Mouse (Mus musculus) limb, embryonic 10.5 days (tissue): ENCODE results near the gene Ssbp1. TPM values are rescaled to one million over a fixed set of nuclear protein-coding genes. Genes with fewer than 3 reads are reported as not detected.

Experiments
- DNase-seq: peaks from one replicate; pipeline ENCODE4 v3.0.0-alpha.2; 2017; ENCODE audit warnings: low spot score
- H3K27ac ChIP-seq: fragments of 300-500 bp; sonication (generic); 2 replicates; pipeline ENCODE4 v1.5.1; 2016; ENCODE audit warnings: mild to moderate bottlenecking
- H3K27me3 ChIP-seq: fragments of 300-500 bp; sonication (generic); 2 replicates; pipeline ENCODE4 v1.6.1; 2016; ENCODE audit warnings: low read depth, mild to moderate bottlenecking; ENCODE audit not compliant: poor library complexity, severe bottlenecking
- H3K36me3 ChIP-seq: fragments of 300-500 bp; sonication (generic); 2 replicates; pipeline ENCODE4 v1.6.1; 2016; ENCODE audit warnings: mild to moderate bottlenecking, moderate library complexity
- H3K4me1 ChIP-seq: fragments of 300-500 bp; sonication (generic); 2 replicates; pipeline ENCODE4 v1.6.1; 2016
- H3K4me3 ChIP-seq: fragments of 300-500 bp; sonication (generic); 2 replicates; pipeline ENCODE4 v1.5.1; 2016; ENCODE audit warnings: mild to moderate bottlenecking, moderate library complexity
- H3K9me3 ChIP-seq: fragments of 300-500 bp; sonication (generic); replicated peaks from 2 replicates; pipeline ENCODE4 v1.6.1; 2016; ENCODE audit warnings: mild to moderate bottlenecking
- WGBS: fragments of 180-500 bp; shearing (Covaris S2); methylation state at CpG from one replicate; pipeline ENCODE4 v1.1.7; 2016; 5-methylcytosine and 5-hydroxymethylcytosine counted together
- polyA plus RNA-seq: library from polyadenylated mRNA; unstranded; fragments of >200 nt; fragmentation: Nextera tagmentation; extraction: Ambion mirVana; gene quantifications from 2 replicates; pipeline ENCODE4 v1.2.1, GENCODE M21; 2016

The Ssbp1 gene
- polyA plus RNA-seq, 1 experiment from 2014 or later: 212 TPM

GRCm38 (mm10) chr6:40435151-40436046 lies 35.8 kb upstream of the Ssbp1 start:
- WGBS: under 1% methylated on average over 72 of the region's 72 CpGs
- peak; percentile 77 for DNase-seq
- H3K27ac ChIP-seq: peak overlapping the region; percentile 95
- peak overlapping the region; percentile 90 for H3K4me3 ChIP-seq
- H3K36me3 ChIP-seq: no peaks in the 10 kb centered on the region
- peaks cover 18% of the 10 kb centered on the region for H3K4me1 ChIP-seq
- no peaks in the 10 kb centered on the region for H3K9me3 ChIP-seq
- peaks cover 33% of the 10 kb centered on the region for H3K27me3 ChIP-seq

- Histone ChIP-seq H3K9me3 (no peaks in the 10 kb centered on the region), H3K4me1 (peaks cover 18% of the 10 kb centered on the region), H3K27me3 (peaks cover 33% of the 10 kb centered on the region), H3K4me3 (peak within 1 kb of the TSS; percentile 90), H3K36me3 (no peaks in the 10 kb centered on the region), H3K27ac (peak within 1 kb of the TSS; percentile 95)
- WGBS: under 1% methylated on average over 38 of the region's 38 CpGs
- DNase-seq: peak; percentile 88
Observed at GRCm38 (mm10) chr6:40436047-40436483, 35.1 kb upstream of the Ssbp1 start, which contains the start of gene E330009J07Rik. Gene E330009J07Rik (minus strand): TSS chr6:40436135.

- no peaks in the 10 kb centered on the region for H3K36me3 ChIP-seq
- DNase-seq: no peak
- peaks cover 30% of the 10 kb centered on the region for H3K4me1 ChIP-seq
- H3K27ac ChIP-seq: no peak within 1 kb of the TSS
- WGBS: 76% methylated on average over 5 of the region's 5 CpGs
- H3K4me3 ChIP-seq: no peak within 1 kb of the TSS
- peaks cover 33% of the 10 kb centered on the region for H3K27me3 ChIP-seq
- H3K9me3 ChIP-seq: no peaks in the 10 kb centered on the region
Observed at GRCm38 (mm10) chr6:40438936-40439335, 32.2 kb upstream of the Ssbp1 start, which contains the start of gene Wee2. Gene Wee2 (plus strand): TSS chr6:40439088.

- Histone ChIP-seq H3K4me3 (no peak overlapping the region), H3K4me1 (peaks cover 25% of the 10 kb centered on the region), H3K36me3 (no peaks in the 10 kb centered on the region), H3K27me3 (peaks cover 33% of the 10 kb centered on the region), H3K9me3 (no peaks in the 10 kb centered on the region), H3K27ac (no peak overlapping the region)
- WGBS: 35% methylated on average over 12 of the region's 12 CpGs
- no peak for DNase-seq
Observed at GRCm38 (mm10) chr6:40439731-40440130, 31.4 kb upstream of the Ssbp1 start.

- H3K4me3 ChIP-seq: no peak overlapping the region
- DNase-seq: no peak
- 78% methylated on average over 3 of the region's 3 CpGs for WGBS
- H3K36me3 ChIP-seq: no peaks in the 10 kb centered on the region
- no peaks in the 10 kb centered on the region for H3K9me3 ChIP-seq
- peaks cover 33% of the 10 kb centered on the region for H3K27me3 ChIP-seq
- H3K27ac ChIP-seq: no peak overlapping the region
- peaks cover 15% of the 10 kb centered on the region; the same call in 1 of the 2 replicates for H3K4me1 ChIP-seq
Observed at GRCm38 (mm10) chr6:40441276-40441675, 29.9 kb upstream of the Ssbp1 start.

DNA sequence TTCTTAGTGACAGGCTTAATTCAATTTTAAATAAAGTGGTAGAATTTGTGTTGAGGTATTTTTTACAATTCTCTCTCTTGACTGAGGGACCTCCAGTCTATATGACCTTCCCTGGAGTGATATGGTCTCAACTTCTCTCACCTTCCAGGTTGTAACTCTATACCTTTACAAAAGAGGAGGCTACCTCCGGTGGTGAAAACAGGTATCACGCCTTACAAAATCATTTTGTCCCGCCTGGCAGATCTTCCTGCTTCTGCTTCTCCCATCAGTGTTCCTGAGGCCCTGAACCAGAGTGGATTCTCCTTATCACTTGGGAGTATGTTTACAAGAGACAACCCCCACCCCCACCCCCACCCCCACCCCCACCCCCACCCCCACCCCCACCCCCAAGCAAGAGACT lies 29.4 kb upstream of the Ssbp1 start:
- H3K27me3 ChIP-seq: peaks cover 28% of the 10 kb centered on the region
- no peaks in the 10 kb centered on the region for H3K9me3 ChIP-seq
- H3K27ac ChIP-seq: no peak overlapping the region
- 37% methylated on average over 3 of the region's 3 CpGs for WGBS
- H3K36me3 ChIP-seq: no peaks in the 10 kb centered on the region
- H3K4me3 ChIP-seq: no peak overlapping the region
- H3K4me1 ChIP-seq: peaks cover 14% of the 10 kb centered on the region; the same call in 1 of the 2 replicates
- no peak for DNase-seq

GRCm38 (mm10) chr6:40443281-40443928 lies 27.7 kb upstream of the Ssbp1 start:
- H3K27ac ChIP-seq: no peak overlapping the region
- WGBS: 24% methylated on average over 10 of the region's 10 CpGs
- H3K4me1 ChIP-seq: peaks cover 14% of the 10 kb centered on the region; the same call in 1 of the 2 replicates
- no peak for DNase-seq
- H3K9me3 ChIP-seq: no peaks in the 10 kb centered on the region
- H3K36me3 ChIP-seq: no peaks in the 10 kb centered on the region
- H3K27me3 ChIP-seq: peaks cover 12% of the 10 kb centered on the region; the same call in 1 of the 2 replicates
- H3K4me3 ChIP-seq: no peak overlapping the region

- Histone ChIP-seq H3K9me3 (no peaks in the 10 kb centered on the region), H3K36me3 (no peaks in the 10 kb centered on the region), H3K4me1 (peaks cover 4% of the 10 kb centered on the region; the same call in 1 of the 2 replicates), H3K27me3 (no peaks in the 10 kb centered on the region), H3K4me3 (no peak overlapping the region), H3K27ac (no peak overlapping the region)
- DNase-seq: no peak
Observed at GRCm38 (mm10) chr6:40448626-40449025, 22.5 kb upstream of the Ssbp1 start.

- 25% methylated on average over 7 of the region's 7 CpGs for WGBS
- H3K27me3 ChIP-seq: no peaks in the 10 kb centered on the region
- no peak overlapping the region for H3K4me3 ChIP-seq
- no peaks in the 10 kb centered on the region for H3K9me3 ChIP-seq
- no peaks in the 10 kb centered on the region for H3K4me1 ChIP-seq
- no peak for DNase-seq
- no peak overlapping the region for H3K27ac ChIP-seq
- H3K36me3 ChIP-seq: no peaks in the 10 kb centered on the region
Observed at GRCm38 (mm10) chr6:40454436-40455041, 16.6 kb upstream of the Ssbp1 start.

GRCm38 (mm10) chr6:40465710-40466109 lies 5.4 kb upstream of the Ssbp1 start:
- Histone ChIP-seq H3K36me3 (no peaks in the 10 kb centered on the region), H3K9me3 (no peaks in the 10 kb centered on the region), H3K4me3 (no peak overlapping the region), H3K27me3 (no peaks in the 10 kb centered on the region), H3K27ac (no peak overlapping the region), H3K4me1 (no peaks in the 10 kb centered on the region)
- no peak for DNase-seq
- 65% methylated on average over 6 of the region's 6 CpGs for WGBS

DNA sequence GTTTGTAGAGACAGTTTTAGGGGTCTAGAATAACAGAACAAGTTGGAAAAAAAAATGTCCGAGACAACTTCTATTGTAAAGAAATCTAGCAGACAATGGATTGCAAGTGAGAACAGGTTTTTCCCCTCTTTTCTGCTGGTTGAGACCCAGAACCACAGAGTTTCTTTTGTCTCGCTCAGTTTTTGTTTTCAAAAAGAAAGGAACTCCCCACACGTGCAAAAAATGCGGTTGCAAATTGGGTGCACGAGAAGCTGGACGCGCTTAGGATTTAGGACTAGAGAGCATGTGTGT lies 513 bp downstream of the Ssbp1 start:
- WGBS: under 1% methylated on average over 7 of the region's 7 CpGs
- H3K4me1 ChIP-seq: peaks cover 7% of the 10 kb centered on the region
- H3K27me3 ChIP-seq: no peaks in the 10 kb centered on the region
- H3K9me3 ChIP-seq: no peaks in the 10 kb centered on the region
- peaks cover 39% of the 10 kb centered on the region for H3K36me3 ChIP-seq
- H3K4me3 ChIP-seq: peak overlapping the region; percentile 74
- DNase-seq: peak; percentile 39
- H3K27ac ChIP-seq: peak overlapping the region; percentile 97

- no peak for DNase-seq
- 88% methylated on average over 4 of the region's 4 CpGs for WGBS
- H3K4me3 ChIP-seq: no peak overlapping the region
- no peaks in the 10 kb centered on the region for H3K9me3 ChIP-seq
- H3K27ac ChIP-seq: no peak overlapping the region
- H3K4me1 ChIP-seq: peaks cover 7% of the 10 kb centered on the region
- no peaks in the 10 kb centered on the region for H3K27me3 ChIP-seq
- peaks cover 73% of the 10 kb centered on the region for H3K36me3 ChIP-seq
Observed at GRCm38 (mm10) chr6:40476132-40476531, 5.0 kb downstream of the Ssbp1 start.

- DNase-seq: no peak
- Histone ChIP-seq H3K4me3 (no peak overlapping the region), H3K27me3 (no peaks in the 10 kb centered on the region), H3K36me3 (peaks cover 89% of the 10 kb centered on the region), H3K27ac (no peak overlapping the region), H3K4me1 (no peaks in the 10 kb centered on the region), H3K9me3 (no peaks in the 10 kb centered on the region)
- WGBS: 90% methylated on average over 1 of the region's 1 CpGs
Observed at GRCm38 (mm10) chr6:40479705-40480104, 8.6 kb downstream of the Ssbp1 start.
